Mouse (Mus musculus): ENCODE results near the gene Khdc4. TPM values are rescaled to one million over a fixed set of nuclear protein-coding genes. Genes with fewer than 3 reads are reported as not detected.

Gene Khdc4
- polyA plus RNA-seq (2012; ENCODE audit: insufficient read depth, insufficient read length, missing spikeins) = 17.1 and 28.6 TPM in 2 replicates

DNA sequence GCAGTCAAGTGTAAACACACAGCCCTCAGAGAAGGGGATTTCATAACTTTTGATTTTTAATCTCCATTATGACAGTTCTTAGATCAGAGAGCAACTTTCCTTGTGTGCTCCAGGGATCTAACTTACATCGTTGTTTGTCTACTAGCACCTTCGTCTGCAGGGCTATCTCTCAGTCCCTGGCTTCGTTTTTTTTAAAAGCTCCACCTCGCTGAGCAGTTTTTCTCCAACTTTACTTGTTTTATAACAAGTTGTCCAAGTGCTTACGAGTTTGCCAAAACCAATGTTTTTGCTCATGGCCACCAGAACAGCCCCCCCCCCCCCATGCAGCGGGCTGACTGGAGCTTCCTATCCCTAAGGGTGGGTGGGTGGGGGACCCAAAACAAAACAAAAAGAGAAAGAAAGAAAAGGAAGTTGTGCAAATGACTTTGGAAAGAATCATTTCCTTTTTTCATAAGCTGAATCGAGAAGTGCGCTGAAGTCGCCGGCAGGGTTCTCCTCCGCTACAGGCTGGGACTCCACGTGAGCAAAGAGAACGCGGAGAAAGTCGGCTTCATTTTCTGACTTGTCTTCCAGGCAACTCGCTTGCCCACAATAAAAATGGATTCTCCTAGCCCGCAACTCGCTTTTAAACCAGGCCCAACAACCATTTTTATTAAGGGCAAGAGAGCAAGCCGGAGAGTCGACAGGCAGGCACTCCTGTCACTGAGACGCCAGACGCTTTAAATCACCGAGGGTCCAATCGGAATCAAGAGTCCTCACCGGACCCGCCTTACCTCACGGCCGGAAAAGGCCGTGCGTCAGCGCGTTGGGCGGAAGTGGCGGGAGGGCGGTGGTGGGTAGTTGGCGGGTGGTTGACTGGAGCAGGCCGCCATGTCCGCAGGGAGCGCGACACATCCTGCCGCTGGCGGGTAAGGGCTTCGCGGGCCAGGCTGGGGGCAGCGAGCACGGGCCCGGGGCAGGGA lies at the start of gene Khdc4:
TSS of gene Khdc4 (plus strand) at position 824 of the 962 bp plus-strand sequence.
- Histone ChIP-seq H3K27ac (replicated peaks; ENCODE audit: low read depth, low read length) (peak within 1 kb of the TSS; percentile 96), H3K4me3 (ENCODE audit: insufficient read depth, low read depth, low read length) (peak within 1 kb of the TSS; percentile 89)

DNA sequence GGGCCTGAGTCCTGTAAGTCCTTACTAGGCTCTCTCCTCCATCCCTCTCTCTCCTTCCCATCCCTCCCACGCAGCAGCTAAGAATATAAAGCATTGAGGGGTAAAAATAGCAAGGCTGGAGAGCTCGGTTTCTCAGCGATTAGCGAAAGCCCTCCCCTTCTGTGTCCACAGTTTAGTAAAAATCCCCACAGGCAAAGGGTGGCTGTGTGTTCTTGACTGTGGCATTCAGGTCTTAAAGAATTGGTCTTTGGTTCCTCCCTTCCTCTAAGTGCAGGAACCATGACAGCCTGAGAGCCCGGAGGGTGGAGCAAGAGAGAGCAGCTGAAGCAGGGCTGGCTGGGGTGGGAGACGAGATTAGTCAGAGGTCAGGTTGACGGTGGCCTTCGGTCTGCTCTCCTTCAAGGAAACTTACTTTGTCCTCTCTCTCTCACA lies 49.0 kb upstream of the Khdc4 start:
- Histone ChIP-seq H3K4me1 (ENCODE audit: control insufficient read depth, insufficient read depth, insufficient read length, low read length) (no peaks in the 10 kb centered on the region; the same call in 1 of the 2 replicates), H3K4me3 (ENCODE audit: insufficient read depth, low read depth, low read length) (no peak overlapping the region), H3K27ac (replicated peaks; ENCODE audit: low read depth, low read length) (no peak overlapping the region)

More for the DNA sequence above, at the start of gene Khdc4:
- peaks cover 5% of the 10 kb centered on the region for H3K4me1 ChIP-seq (ENCODE audit: control insufficient read depth, insufficient read depth, insufficient read length, low read length)

DNA sequence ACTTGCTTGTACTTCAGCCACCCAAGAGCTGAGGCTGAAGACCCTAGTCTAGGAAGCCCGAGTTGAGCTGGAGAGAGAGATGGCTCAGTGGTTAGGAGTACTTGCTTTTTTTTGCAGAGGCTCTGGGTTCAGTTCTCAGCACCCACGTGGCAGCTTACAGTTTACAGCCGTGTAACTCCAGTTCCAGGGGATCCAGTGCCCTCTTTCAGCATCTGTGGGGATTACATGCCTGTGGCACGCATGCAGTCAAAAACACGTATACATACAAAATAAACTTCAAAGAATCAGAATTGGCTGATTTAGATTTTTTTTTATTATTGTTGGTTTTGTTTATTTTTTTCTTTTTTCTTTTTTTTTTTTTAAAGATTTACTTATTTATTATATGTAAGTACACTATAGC lies 48.5 kb upstream of the Khdc4 start:
- no peak overlapping the region for H3K4me3 ChIP-seq (ENCODE audit: insufficient read depth, low read depth, low read length)
- H3K27ac ChIP-seq (replicated peaks; ENCODE audit: low read depth, low read length) = no peak overlapping the region
- no peaks in the 10 kb centered on the region for H3K4me1 ChIP-seq (ENCODE audit: control insufficient read depth, insufficient read depth, insufficient read length, low read length)

DNA sequence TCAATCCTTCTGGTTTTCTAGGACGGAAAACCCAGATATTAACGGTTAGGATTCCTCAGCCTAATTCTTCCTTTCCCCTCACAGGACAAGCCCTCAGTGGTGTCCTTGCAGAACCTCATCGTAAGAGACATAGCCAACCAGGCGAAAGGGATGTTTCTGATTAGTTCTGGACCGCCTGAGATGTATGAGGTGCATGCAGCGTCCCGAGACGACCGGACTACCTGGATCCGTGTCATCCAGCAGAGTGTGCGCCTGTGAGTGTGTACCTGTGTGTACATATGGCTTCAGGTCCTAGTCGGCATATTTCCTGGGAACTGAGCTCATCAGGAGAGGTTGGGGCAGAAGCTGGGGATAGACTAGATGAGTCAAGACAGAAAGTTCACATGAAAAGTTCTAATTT lies 46.4 kb upstream of the Khdc4 start:
- Histone ChIP-seq H3K27ac (replicated peaks; ENCODE audit: low read depth, low read length) (no peak overlapping the region), H3K4me3 (ENCODE audit: insufficient read depth, low read depth, low read length) (no peak overlapping the region), H3K4me1 (ENCODE audit: control insufficient read depth, insufficient read depth, insufficient read length, low read length) (no peaks in the 10 kb centered on the region)

DNA sequence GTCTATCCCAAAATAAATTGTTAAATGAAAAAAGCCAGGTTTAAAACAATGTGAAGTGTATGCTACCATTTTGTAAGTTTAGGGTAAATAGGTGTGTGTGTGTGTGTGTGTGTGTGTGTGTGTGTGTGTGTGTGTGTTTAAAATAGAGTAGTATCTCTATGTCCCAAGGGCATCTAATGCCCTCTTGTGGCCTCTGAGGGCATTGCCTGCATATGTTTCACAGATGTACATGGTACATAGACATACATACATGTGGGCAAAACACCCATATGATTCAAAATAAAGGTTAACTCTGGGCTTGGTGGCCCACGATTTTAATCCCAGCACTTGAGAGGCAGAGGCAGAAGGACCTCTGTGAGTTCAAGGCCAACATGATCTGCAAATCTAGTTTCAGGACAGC lies 44.9 kb upstream of the Khdc4 start:
- no peak overlapping the region for H3K27ac ChIP-seq (replicated peaks; ENCODE audit: low read depth, low read length)
- H3K4me1 ChIP-seq (ENCODE audit: control insufficient read depth, insufficient read depth, insufficient read length, low read length) = no peaks in the 10 kb centered on the region
- H3K4me3 ChIP-seq (ENCODE audit: insufficient read depth, low read depth, low read length) = no peak overlapping the region

DNA sequence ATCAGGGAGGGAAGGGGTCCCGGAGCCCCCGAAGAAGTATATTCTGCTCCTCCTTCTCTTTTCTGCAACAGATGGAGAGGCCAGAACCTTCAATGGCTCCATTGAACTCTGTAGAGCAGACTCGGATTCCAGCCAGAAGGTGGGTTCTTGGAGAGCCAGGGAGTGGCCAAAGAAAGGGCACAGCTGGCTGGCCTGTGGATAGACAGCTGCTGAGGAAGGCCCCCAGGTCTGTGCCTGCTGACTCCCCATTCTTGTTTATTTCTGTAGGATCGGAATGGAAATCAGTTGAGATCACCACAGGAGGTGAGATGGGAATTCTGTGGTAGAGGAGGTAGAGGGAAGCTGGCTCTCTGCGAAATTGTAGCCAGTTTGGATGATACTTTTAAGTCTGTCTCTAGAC lies 42.5 kb upstream of the Khdc4 start:
- H3K4me3 ChIP-seq (ENCODE audit: insufficient read depth, low read depth, low read length) = no peak overlapping the region
- no peak overlapping the region for H3K27ac ChIP-seq (replicated peaks; ENCODE audit: low read depth, low read length)

DNA sequence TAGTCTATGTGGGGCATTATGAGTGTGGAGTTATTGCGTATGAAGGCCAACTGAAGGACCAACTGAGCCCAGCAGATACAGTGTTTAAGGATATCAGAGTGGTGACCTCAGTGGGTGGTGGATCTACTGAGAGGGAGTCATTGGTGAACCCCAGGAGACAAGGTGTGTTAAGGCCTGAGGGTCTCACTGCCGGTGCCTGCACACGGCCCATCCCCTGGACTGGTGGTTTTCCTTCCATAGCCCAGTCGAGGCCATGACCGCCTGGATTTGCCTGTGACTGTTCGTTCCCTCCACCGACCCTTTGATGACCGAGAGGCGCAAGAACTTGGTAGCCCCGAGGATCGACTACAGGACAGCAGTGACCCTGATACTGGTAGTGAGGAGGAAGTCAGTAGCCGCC lies 39.7 kb upstream of the Khdc4 start:
- H3K4me3 ChIP-seq (ENCODE audit: insufficient read depth, low read depth, low read length) = no peak overlapping the region
- no peaks in the 10 kb centered on the region for H3K4me1 ChIP-seq (ENCODE audit: control insufficient read depth, insufficient read depth, insufficient read length, low read length)
- H3K27ac ChIP-seq (replicated peaks; ENCODE audit: low read depth, low read length) = no peak overlapping the region

More for the DNA sequence above, 42.5 kb upstream of the Khdc4 start:
- no peaks in the 10 kb centered on the region for H3K4me1 ChIP-seq (ENCODE audit: control insufficient read depth, insufficient read depth, insufficient read length, low read length)

DNA sequence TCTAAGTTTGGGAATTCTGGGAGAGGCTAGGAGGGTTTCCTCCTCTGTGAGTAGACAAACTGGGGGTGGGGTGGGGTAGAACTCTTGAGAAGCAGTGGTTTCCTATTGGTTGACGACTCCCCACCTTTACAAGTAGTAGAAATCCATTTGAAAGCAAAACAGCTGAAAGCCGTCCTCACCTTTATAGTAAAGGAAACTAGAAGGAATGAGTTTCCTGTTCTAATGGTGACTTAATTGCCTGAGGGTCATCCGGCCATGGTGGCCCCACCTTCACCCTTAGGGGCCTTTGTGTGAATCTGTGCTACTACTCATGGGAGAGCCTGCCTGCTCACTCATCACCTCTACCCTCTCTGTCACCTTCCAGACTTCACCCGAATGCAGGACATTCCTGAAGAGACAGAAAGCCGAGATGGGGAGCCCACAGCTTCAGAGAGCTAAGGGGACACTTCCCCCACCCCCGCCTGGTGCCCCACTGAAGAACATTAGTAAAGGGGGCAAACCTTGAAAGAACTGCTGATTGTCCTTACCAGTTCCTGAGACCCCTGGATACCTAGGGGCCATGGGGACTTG lies 39.1 kb upstream of the Khdc4 start:
- H3K4me1 ChIP-seq (ENCODE audit: control insufficient read depth, insufficient read depth, insufficient read length, low read length) = no peaks in the 10 kb centered on the region
- H3K27ac ChIP-seq (replicated peaks; ENCODE audit: low read depth, low read length) = no peak overlapping the region
- H3K4me3 ChIP-seq (ENCODE audit: insufficient read depth, low read depth, low read length) = no peak overlapping the region

DNA sequence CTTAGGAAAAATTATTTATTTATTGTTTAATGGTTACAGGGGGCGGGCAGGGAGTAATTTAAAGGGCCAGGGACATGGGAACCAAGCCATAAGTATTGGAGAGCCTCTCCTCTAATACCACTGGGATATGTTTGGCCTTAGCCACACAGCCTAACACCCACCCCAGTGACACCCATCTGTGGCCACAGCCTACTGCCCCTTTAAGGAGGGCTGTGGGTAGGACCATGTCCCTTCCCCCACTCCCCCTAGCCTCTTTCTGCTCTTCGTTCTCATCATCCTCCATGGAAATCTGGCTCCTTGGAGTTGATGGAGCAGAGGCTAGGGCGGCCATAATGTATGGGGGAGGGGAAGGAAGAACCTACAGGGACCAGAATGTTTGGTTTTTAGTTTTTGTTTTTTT lies 38.5 kb upstream of the Khdc4 start:
- H3K27ac ChIP-seq (replicated peaks; ENCODE audit: low read depth, low read length) = no peak overlapping the region
- no peaks in the 10 kb centered on the region for H3K4me1 ChIP-seq (ENCODE audit: control insufficient read depth, insufficient read depth, insufficient read length, low read length)
- no peak overlapping the region for H3K4me3 ChIP-seq (ENCODE audit: insufficient read depth, low read depth, low read length)

DNA sequence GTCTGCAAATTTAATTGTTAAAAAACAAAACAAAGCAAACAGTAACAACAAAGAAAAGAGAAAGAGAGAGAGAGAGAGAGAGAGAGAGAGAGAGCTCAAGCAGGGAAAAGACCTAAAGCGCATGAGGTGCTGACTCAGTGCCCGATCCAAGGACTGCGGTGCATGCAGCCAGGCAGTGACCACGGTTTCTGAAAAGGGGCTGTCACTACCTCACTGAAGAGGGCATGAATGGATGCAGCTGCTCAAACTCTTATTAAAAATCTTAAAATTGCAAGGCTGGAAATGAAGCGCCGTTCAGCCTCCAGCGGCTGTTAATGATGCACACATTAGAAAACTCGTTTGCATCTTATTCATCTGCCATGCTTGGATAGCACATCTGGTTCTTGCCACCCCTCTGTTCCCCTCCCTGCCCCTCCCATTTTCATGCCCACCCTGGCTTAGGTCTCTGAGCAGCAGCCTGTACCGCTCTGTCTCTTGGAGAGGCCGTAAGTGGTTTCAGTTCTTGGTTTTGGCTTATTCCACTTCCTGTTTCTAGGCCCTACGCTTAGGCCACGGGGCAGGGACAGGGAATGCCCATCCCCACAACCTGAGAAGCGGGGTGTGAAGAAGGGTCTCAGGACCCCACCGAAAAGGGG lies 37.7 kb upstream of the Khdc4 start:
- Histone ChIP-seq H3K27ac (replicated peaks; ENCODE audit: low read depth, low read length) (no peak overlapping the region), H3K4me3 (ENCODE audit: insufficient read depth, low read depth, low read length) (no peak overlapping the region), H3K4me1 (ENCODE audit: control insufficient read depth, insufficient read depth, insufficient read length, low read length) (no peaks in the 10 kb centered on the region)

DNA sequence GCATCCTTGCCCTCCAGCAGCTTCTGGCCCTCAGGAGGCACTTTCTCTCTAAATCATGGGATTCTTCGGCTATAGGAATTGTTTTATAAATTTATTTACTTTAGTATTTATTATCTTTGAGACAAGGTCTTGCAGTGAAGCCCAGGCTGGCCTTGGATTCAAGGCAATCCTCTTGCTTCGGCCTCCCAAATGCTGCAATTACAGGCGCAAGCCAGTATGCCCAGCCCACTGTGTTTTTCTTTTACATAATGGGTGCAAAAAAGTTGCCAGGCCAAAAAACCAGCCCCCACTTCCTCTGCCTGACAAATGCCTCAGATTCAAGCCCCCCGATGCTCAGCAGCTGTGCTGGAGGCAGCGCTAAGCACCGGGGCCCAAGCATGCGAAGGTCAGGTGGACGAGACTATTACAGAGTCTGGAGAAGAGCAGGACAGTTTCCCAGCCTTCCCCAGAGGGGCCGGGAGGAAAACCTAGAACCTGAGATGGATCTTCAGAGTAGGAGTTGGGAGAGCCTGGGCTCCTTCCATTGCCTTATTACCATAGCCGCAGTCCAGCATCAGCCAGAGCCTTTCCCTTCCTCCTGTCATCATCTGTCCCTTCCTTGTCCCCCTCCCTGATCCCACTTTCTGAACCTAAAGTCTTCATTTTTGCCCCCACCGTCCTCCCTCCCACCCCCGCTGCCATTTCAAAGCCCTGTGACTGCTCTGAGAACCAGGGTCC lies 37.0 kb upstream of the Khdc4 start:
- no peak overlapping the region for H3K4me3 ChIP-seq (ENCODE audit: insufficient read depth, low read depth, low read length)

DNA sequence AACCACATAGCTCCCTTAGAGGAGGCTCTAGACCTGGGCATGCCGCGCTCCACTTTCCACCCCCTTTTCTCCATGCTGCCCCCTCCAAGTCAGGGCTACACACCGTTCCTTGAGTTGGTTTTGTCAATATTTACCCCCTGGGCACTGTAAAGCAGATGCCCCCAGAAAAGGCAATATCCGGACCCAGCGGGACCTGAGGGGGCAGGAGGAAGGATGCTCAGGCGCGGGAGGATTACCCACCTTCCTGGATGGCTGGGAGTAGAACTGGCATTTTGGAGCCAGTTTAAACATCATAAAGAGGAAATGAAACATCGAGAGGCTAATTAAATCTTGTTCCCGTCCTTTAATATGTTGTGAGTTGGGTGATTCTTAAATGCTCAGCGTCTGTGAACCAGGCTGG lies 36.4 kb upstream of the Khdc4 start:
- Histone ChIP-seq H3K4me3 (ENCODE audit: insufficient read depth, low read depth, low read length) (no peak overlapping the region), H3K27ac (replicated peaks; ENCODE audit: low read depth, low read length) (no peak overlapping the region), H3K4me1 (ENCODE audit: control insufficient read depth, insufficient read depth, insufficient read length, low read length) (peaks cover 5% of the 10 kb centered on the region; the same call in 1 of the 2 replicates)

More for the DNA sequence above, 37.0 kb upstream of the Khdc4 start:
- no peak overlapping the region for H3K27ac ChIP-seq (replicated peaks; ENCODE audit: low read depth, low read length)
- H3K4me1 ChIP-seq (ENCODE audit: control insufficient read depth, insufficient read depth, insufficient read length, low read length) = 0 out of 2 replicates have a peak, but pooled peaks cover 3% of the 10 kb centered on the region

DNA sequence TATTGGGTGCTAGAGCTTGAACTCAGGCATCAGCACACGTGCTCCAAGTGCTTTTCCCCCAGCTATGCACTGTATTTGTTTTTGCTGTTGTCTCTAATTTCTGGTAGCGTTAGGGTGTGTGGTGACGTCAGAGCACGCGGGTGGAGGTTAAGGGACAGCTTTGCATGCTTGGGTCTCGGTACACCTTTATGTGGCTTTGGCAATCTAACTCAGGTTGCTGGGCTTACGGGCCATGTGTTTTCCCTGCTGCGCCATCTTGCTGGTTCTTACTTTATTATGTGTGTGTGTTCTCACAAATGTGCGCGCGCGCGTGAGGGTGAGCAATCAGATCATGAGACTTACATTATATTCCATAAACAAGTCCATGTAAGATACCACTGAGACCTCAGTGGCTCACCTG lies 35.6 kb upstream of the Khdc4 start:
- H3K4me3 ChIP-seq (ENCODE audit: insufficient read depth, low read depth, low read length) = no peak overlapping the region
- H3K4me1 ChIP-seq (ENCODE audit: control insufficient read depth, insufficient read depth, insufficient read length, low read length) = peaks cover 6% of the 10 kb centered on the region; the same call in 1 of the 2 replicates
- no peak overlapping the region for H3K27ac ChIP-seq (replicated peaks; ENCODE audit: low read depth, low read length)

DNA sequence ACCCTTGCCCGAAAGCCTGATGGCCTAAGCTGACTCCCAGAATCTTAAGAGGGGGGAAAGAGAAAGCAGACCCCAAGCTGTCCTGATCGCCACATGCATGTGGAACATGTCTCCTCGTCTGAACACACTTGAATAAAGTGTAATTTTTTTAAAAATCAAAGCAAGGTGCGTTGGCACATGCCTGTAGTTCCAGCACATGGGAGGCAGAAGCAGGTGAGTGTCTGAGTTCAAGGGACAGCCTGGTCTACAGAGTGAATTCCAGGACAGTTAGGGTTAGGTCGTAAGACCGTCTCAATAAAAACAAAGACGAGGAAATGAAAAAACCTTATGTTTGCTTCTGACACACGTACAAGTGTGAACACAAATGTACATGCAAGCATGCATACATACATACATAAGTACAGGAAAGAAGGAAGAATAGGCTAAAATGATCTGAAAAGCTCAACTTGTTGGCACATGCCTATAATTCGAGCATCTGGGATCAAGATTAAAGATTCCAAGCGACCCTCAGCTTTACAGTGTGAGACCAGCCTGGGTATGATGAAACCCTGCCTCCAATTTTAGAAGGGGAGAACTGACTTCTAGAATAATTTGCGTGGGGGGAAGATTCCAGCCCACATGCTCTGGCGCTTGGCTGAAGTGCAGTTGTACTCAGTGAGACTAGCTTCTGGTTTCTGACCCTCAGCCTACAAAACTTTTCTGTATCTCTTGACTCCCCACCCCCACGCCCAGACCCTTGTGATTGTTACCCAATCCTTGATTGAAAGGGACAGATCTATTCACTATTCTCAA lies 34.7 kb upstream of the Khdc4 start:
- Histone ChIP-seq H3K4me1 (ENCODE audit: control insufficient read depth, insufficient read depth, insufficient read length, low read length) (peaks cover 6% of the 10 kb centered on the region; the same call in 1 of the 2 replicates), H3K4me3 (ENCODE audit: insufficient read depth, low read depth, low read length) (no peak overlapping the region), H3K27ac (replicated peaks; ENCODE audit: low read depth, low read length) (no peak overlapping the region)
